Mouse (Mus musculus) liver, embryonic 16.5 days (tissue): ENCODE measurements at regions not wholly inside any gene's neighbourhood (a gene's known extent, or its start where the extent isn't known, plus 50 kb on each side); places are given as distances from the start of the nearest gene placed in this dataset.

Experiments
- ATAC-seq: fragments of 200-750 bp; cut with Nextera tagmentation; 2 replicates; pipeline ENCODE4 v1.8.0; 2017; ENCODE audit warnings: low read depth, mild to moderate bottlenecking, moderate number of reproducible peaks, moderate library complexity
- H3K27ac ChIP-seq: fragments of 300-500 bp; sonication (generic); 2 replicates; pipeline ENCODE4 v1.5.1; 2014; ENCODE audit warnings: mild to moderate bottlenecking, low read length
- H3K27me3 ChIP-seq: fragments of 300-500 bp; sonication (generic); 2 replicates; pipeline ENCODE4 v1.6.1; 2014; ENCODE audit warnings: low read depth, low read length, mixed read lengths; ENCODE audit not compliant: control insufficient read depth, insufficient read depth
- H3K36me3 ChIP-seq: fragments of 300-500 bp; sonication (generic); 2 replicates; pipeline ENCODE4 v1.6.1; 2014; ENCODE audit warnings: mild to moderate bottlenecking; ENCODE audit not compliant: control insufficient read depth, insufficient read depth
- H3K4me1 ChIP-seq: fragments of 300-500 bp; sonication (generic); 2 replicates; pipeline ENCODE4 v1.6.1; 2014; ENCODE audit warnings: low read depth, low read length, mixed read lengths; ENCODE audit not compliant: control insufficient read depth
- H3K4me2 ChIP-seq: fragments of 300-500 bp; sonication (generic); 2 replicates; pipeline ENCODE4 v1.6.1; 2014; ENCODE audit warnings: low read depth, low read length, mixed read lengths
- H3K4me3 ChIP-seq: fragments of 300-500 bp; sonication (generic); 2 replicates; pipeline ENCODE4 v1.5.1; 2014; ENCODE audit warnings: low read depth, mild to moderate bottlenecking, low read length
- H3K9ac ChIP-seq: fragments of 300-500 bp; sonication (generic); 2 replicates; pipeline ENCODE4 v1.6.1; 2014; ENCODE audit warnings: low read depth, low read length
- H3K9me3 ChIP-seq: fragments of 300-500 bp; sonication (generic); replicated peaks from 2 replicates; pipeline ENCODE4 v1.6.1; 2016; ENCODE audit warnings: low read length; ENCODE audit not compliant: control insufficient read depth
- WGBS: fragments of 180-500 bp; shearing (Covaris S2); extraction: QIAGEN DNeasy Blood & Tissue Kit; methylation state at CpG from one replicate; pipeline ENCODE4 v1.1.7; 2014; ENCODE audit not compliant: insufficient replicate concordance; 5-methylcytosine and 5-hydroxymethylcytosine counted together

- 64% methylated on average over 3 of the region's 3 CpGs for WGBS
- ATAC-seq, result no peak
- Histone ChIP-seq H3K4me1 (no peaks in the 10 kb centered on the region), H3K4me2 (no peak overlapping the region), H3K27me3 (no peaks in the 10 kb centered on the region), H3K9ac (no peak overlapping the region), H3K27ac (no peak overlapping the region), H3K9me3 (no peaks in the 10 kb centered on the region), H3K4me3 (no peak overlapping the region), H3K36me3 (no peaks in the 10 kb centered on the region)
These were observed 87.6 kb upstream of the Plekhg1 start for GRCm38 (mm10) chr10:3652522-3652921.

DNA sequence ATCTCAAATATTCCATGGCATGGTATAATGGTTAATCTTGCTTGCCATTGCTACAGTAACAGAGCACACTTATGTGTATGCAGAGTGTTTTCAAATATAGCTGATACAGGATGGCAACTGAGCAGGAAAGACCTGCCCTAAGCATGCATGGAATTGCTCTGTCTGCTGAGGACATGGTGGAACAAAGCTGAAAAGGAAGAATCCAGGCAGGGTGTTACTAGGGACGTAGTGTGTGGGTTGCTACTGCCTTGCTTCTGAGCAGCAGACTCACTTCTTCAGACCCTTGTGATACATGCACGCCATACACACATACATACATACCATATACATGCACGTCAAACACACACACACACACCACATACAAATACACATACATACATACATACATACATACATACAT, 84.1 kb upstream of the Plekhg1 start:
- Histone ChIP-seq H3K9ac (no peak overlapping the region), H3K4me1 (no peaks in the 10 kb centered on the region), H3K4me3 (no peak overlapping the region), H3K27ac (no peak overlapping the region), H3K9me3 (no peaks in the 10 kb centered on the region), H3K4me2 (no peak overlapping the region), H3K36me3 (no peaks in the 10 kb centered on the region), H3K27me3 (no peaks in the 10 kb centered on the region)
- no peak for ATAC-seq
- 51% methylated on average over 3 of the region's 3 CpGs for WGBS

- WGBS, result 63% methylated on average over 2 of the region's 2 CpGs
- no peak overlapping the region for H3K4me3 ChIP-seq
- no peak overlapping the region for H3K4me2 ChIP-seq
- H3K36me3 ChIP-seq, result no peaks in the 10 kb centered on the region
- H3K9ac ChIP-seq, result no peak overlapping the region
- H3K9me3 ChIP-seq, result no peaks in the 10 kb centered on the region
- no peaks in the 10 kb centered on the region for H3K27me3 ChIP-seq
- H3K4me1 ChIP-seq, result no peaks in the 10 kb centered on the region
- no peak overlapping the region for H3K27ac ChIP-seq
- no peak for ATAC-seq
These were observed 78.0 kb upstream of the Plekhg1 start for GRCm38 (mm10) chr10:3662156-3662555.

DNA sequence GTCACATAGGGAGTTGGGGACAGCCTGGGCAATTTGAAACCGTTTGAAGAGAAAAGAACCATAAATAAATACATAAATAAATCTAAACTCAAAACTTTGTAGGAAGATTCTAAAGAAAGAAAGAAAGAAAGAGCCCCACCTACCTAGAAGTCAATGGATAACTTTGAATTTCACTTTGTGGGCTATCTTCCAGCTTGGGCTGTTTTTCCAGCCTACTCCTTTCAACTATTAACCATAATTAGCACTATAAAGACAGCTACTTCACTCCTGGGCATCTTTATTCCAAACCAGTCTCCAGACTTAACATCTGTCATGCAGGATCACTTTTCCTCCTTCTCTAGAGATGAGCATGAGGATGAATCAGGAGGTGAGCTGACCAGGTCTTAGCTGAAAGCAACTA, 77.6 kb upstream of the Plekhg1 start:
- no peak overlapping the region for H3K9ac ChIP-seq
- H3K36me3 ChIP-seq, result no peaks in the 10 kb centered on the region
- no peak overlapping the region for H3K4me2 ChIP-seq
- no peaks in the 10 kb centered on the region for H3K9me3 ChIP-seq
- H3K27me3 ChIP-seq, result no peaks in the 10 kb centered on the region
- ATAC-seq, result no peak
- no peaks in the 10 kb centered on the region for H3K4me1 ChIP-seq
- no peak overlapping the region for H3K4me3 ChIP-seq
- H3K27ac ChIP-seq, result no peak overlapping the region
- whole genome bisulfite sequencing, result 58% methylated on average over 1 of the region's 1 CpGs

DNA sequence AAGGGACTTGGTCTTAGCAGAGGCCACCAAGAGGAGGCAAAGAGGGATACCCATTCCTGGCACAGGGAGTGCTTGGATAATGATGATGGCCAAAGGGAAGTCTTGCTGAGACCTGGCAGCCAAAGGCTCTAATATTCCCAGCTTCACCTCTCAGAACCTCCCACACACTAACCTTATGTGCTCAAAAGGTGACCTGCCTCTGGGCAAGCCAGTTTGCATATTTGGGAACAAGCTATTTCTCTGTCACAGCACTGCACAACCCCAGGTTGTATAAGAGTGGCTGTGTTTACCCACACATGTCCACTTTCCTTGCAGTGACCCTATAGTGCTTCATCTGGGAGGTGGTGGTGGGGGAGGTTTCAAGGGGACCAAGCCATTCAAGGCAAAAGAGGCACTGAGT, 76.9 kb upstream of the Plekhg1 start:
- H3K4me3 ChIP-seq, result no peak overlapping the region
- no peaks in the 10 kb centered on the region for H3K4me1 ChIP-seq
- H3K9ac ChIP-seq, result no peak overlapping the region
- H3K27ac ChIP-seq, result no peak overlapping the region
- no peaks in the 10 kb centered on the region for H3K36me3 ChIP-seq
- H3K27me3 ChIP-seq, result no peaks in the 10 kb centered on the region
- no peak for ATAC-seq
- H3K9me3 ChIP-seq, result no peaks in the 10 kb centered on the region
- H3K4me2 ChIP-seq, result no peak overlapping the region

- H3K27me3 ChIP-seq, result no peaks in the 10 kb centered on the region
- H3K4me3 ChIP-seq, result no peak overlapping the region
- no peaks in the 10 kb centered on the region for H3K36me3 ChIP-seq
- no peak overlapping the region for H3K27ac ChIP-seq
- no peaks in the 10 kb centered on the region for H3K4me1 ChIP-seq
- no peak overlapping the region for H3K9ac ChIP-seq
- H3K4me2 ChIP-seq, result no peak overlapping the region
- ATAC-seq, result no peak
- H3K9me3 ChIP-seq, result no peaks in the 10 kb centered on the region
- WGBS, result 36% methylated on average over 2 of the region's 2 CpGs
These were observed 55.7 kb upstream of the Plekhg1 start for GRCm38 (mm10) chr10:3684481-3684880.
